Mouse (Mus musculus) hindbrain, embryonic 12.5 days (tissue): ENCODE measurements at regions not wholly inside any gene's neighbourhood (a gene's known extent, or its start where the extent isn't known, plus 50 kb on each side); places are given as distances from the start of the nearest gene placed in this dataset.

ENCODE experiments used
- ATAC-seq: fragments of 200-750 bp; cut with Nextera tagmentation; 2 replicates; pipeline ENCODE4 v1.8.0; 2017; ENCODE audit warnings: moderate TSS enrichment; ENCODE audit not compliant: low FRiP score
- H3K27ac ChIP-seq: fragments of 300-500 bp; sonication (generic); 2 replicates; pipeline ENCODE4 v1.5.1; 2016; ENCODE audit warnings: mild to moderate bottlenecking
- H3K27me3 ChIP-seq: fragments of 300-500 bp; sonication (generic); 2 replicates; pipeline ENCODE4 v1.6.1; 2016; ENCODE audit warnings: mild to moderate bottlenecking
- H3K36me3 ChIP-seq: fragments of 300-500 bp; sonication (generic); 2 replicates; pipeline ENCODE4 v1.6.1; 2016; ENCODE audit warnings: mild to moderate bottlenecking
- H3K4me1 ChIP-seq: fragments of 300-500 bp; sonication (generic); 2 replicates; pipeline ENCODE4 v1.6.1; 2016
- H3K4me2 ChIP-seq: fragments of 300-500 bp; sonication (generic); replicated peaks from 2 replicates; pipeline ENCODE4 v1.6.1; 2016; ENCODE audit warnings: mild to moderate bottlenecking
- H3K4me3 ChIP-seq: fragments of 300-500 bp; sonication (generic); 2 replicates; pipeline ENCODE4 v1.5.1; 2016; ENCODE audit warnings: mild to moderate bottlenecking
- H3K9ac ChIP-seq: fragments of 300-500 bp; sonication (generic); 2 replicates; pipeline ENCODE4 v1.6.1; 2016; ENCODE audit warnings: mild to moderate bottlenecking, moderate library complexity
- H3K9me3 ChIP-seq: fragments of 300-500 bp; sonication (generic); replicated peaks from 2 replicates; pipeline ENCODE4 v1.6.1; 2016; ENCODE audit warnings: mild to moderate bottlenecking
- WGBS: fragments of 180-500 bp; shearing (Covaris S2); methylation state at CpG from one replicate; pipeline ENCODE4 v1.1.7; 2016; 5-methylcytosine and 5-hydroxymethylcytosine counted together

DNA sequence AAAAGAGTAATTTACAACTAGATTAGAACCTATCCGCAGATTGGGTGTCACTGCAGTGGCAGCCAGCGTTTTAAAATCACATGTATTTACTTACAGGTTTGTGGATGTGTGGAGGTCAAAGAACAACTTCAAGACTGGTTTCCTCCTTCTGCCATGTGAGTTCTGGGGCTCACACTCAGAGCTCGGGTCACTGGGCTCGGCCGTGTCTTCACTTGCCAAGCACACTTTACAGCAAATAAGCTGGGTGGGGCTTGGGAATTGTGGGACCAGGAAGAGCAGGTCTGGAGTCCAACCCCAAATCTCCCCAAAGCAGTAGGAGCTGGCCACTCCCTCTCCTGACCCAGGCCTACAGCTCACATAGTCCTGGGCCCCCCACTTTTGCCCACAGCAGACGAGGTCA lies 202.5 kb upstream of the 4930535I16Rik start:
- Histone ChIP-seq H3K4me3 (no peak overlapping the region), H3K36me3 (no peaks in the 10 kb centered on the region), H3K4me1 (0 out of 2 replicates have a peak, but pooled peaks cover 2% of the 10 kb centered on the region), H3K4me2 (no peak overlapping the region), H3K27me3 (no peaks in the 10 kb centered on the region), H3K9ac (no peak overlapping the region), H3K9me3 (no peaks in the 10 kb centered on the region), H3K27ac (no peak overlapping the region)
- ATAC-seq, result no peak
- 80% methylated on average over 6 of the region's 6 CpGs for WGBS

DNA sequence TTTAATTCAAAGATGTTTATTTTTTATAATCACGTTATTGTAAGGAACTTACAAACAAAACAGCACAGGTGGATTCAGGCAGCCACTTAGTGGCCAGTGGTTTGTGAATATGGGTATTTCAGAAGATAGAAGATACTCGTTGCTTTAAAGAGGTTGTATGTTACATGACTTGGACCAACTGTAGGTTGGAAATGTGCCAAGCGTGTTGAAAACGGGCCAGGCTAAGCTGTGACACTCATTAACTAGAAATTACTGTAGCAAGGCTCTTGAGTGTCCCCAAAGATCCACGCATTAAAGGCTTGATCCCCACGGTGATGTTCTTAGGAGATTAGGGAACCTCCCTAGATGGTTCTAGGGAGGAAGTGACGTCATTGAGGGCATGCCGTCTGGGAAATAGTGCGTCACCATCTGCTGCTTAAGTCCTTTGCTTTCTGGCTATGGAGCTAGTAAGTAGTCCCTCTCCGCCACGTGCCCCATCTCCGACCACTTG lies 196.1 kb upstream of the 4930535I16Rik start:
- Histone ChIP-seq H3K27me3 (no peaks in the 10 kb centered on the region; the same call in 1 of the 2 replicates), H3K36me3 (no peaks in the 10 kb centered on the region), H3K4me3 (no peak overlapping the region), H3K9me3 (peaks cover 3% of the 10 kb centered on the region; the same call in 1 of the 2 replicates), H3K4me1 (0 out of 2 replicates have a peak, but pooled peaks cover 2% of the 10 kb centered on the region), H3K9ac (no peak overlapping the region), H3K27ac (no peak overlapping the region), H3K4me2 (no peak overlapping the region)
- ATAC-seq, result no peak
- WGBS, result 88% methylated on average over 12 of the region's 12 CpGs

DNA sequence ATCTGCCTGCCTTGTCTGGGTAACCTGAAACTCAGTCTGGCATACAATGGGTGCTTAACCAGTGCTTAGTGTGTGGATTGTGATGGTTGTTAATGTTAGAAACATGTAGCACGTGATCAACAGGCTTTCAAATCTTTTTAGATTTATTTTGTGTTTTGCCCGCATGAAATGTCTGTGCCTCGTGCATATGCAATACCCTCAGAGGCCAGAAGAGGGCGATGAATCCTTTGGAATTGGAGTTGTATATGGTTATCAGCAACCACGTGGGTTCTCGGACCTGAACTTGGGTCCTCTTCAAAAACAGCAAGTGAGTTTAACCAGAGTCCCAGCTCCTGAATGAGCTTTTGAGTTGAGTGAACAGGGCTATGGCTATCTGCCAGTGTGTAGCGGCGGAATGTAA lies 192.9 kb upstream of the 4930535I16Rik start:
- peaks cover 3% of the 10 kb centered on the region; the same call in 1 of the 2 replicates for H3K9me3 ChIP-seq
- ATAC-seq, result no peak
- no peaks in the 10 kb centered on the region; the same call in 1 of the 2 replicates for H3K27me3 ChIP-seq
- no peak overlapping the region for H3K9ac ChIP-seq
- no peak overlapping the region for H3K27ac ChIP-seq
- 63% methylated on average over 8 of the region's 8 CpGs for WGBS
- no peak overlapping the region for H3K4me3 ChIP-seq
- no peaks in the 10 kb centered on the region for H3K36me3 ChIP-seq
- H3K4me1 ChIP-seq, result no peaks in the 10 kb centered on the region
- no peak overlapping the region for H3K4me2 ChIP-seq

DNA sequence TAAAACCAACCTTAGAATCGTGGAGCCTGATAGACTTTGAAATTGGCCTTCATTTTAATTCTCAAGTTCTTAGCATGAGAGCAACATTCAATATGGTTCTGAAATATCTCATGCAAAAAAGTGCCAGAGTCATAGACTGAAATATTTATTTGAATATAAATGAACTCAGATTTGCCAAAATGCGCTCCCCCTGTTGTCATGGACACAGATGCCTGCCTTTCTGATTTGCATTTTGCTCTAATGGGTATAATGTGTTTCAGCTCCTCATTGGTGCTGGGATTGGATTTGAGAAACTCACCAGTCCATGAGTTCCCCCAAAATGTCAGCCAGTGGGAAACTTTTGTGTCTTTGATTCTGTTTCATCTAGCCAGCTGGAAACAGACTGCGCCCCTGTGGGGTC lies 191.5 kb upstream of the 4930535I16Rik start:
- ATAC-seq, result no peak
- Histone ChIP-seq H3K4me1 (no peaks in the 10 kb centered on the region), H3K4me3 (no peak overlapping the region), H3K27ac (no peak overlapping the region), H3K4me2 (no peak overlapping the region), H3K27me3 (no peaks in the 10 kb centered on the region; the same call in 1 of the 2 replicates), H3K9ac (no peak overlapping the region), H3K36me3 (no peaks in the 10 kb centered on the region), H3K9me3 (peaks cover 3% of the 10 kb centered on the region; the same call in 1 of the 2 replicates)
- 74% methylated on average over 3 of the region's 3 CpGs for WGBS

DNA sequence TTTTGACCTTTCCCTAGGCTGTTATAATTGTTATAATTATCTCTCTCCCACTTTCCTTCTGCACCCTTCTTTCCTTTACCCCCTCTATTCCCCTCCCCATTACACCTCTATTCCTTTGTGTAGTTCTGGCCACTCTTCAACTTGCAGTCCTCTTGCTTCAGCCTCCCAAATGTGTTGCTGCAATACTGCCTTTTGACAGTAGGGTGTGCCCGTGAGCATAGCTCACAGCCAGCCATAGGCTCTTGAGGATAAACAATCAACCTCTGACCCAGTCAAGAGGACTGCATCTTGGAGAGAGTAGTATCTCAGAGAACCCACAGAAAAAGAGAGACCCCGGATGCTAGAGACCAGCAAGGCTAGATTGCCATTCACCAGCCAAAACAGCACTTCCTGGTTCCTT lies 184.9 kb upstream of the 4930535I16Rik start:
- WGBS, result 40% methylated on average over 2 of the region's 2 CpGs
- Histone ChIP-seq H3K27me3 (no peaks in the 10 kb centered on the region), H3K36me3 (no peaks in the 10 kb centered on the region), H3K9ac (no peak overlapping the region), H3K27ac (no peak overlapping the region), H3K4me2 (no peak overlapping the region), H3K4me3 (no peak overlapping the region), H3K9me3 (no peaks in the 10 kb centered on the region), H3K4me1 (no peaks in the 10 kb centered on the region; the same call in 1 of the 2 replicates)
- ATAC-seq, result no peak

DNA sequence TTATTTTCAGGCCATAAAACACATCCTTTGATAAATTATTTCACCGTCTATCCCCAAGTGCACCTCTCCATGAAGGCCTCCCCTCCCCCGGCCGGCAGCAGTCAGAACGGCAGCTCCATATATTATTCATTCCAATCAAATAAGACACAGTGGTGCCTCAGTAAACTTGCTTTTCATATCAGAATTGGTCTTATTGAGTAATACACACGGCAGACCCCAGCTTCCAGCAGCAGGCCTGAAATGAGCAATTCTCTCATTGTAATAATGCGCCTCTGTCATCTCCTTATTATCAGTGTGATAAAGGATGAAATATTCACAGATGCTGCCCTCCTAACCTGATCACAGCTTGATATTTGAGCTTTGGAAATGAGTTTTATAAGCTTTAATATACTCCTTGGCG lies 169.0 kb upstream of the 4930535I16Rik start:
- no peaks in the 10 kb centered on the region for H3K4me1 ChIP-seq
- H3K27ac ChIP-seq, result 0 out of 2 replicates have a peak overlapping the region, but pooled peaks have one; percentile 40
- no peak overlapping the region for H3K9ac ChIP-seq
- no peak overlapping the region for H3K4me2 ChIP-seq
- WGBS, result 61% methylated on average over 7 of the region's 7 CpGs
- H3K27me3 ChIP-seq, result no peaks in the 10 kb centered on the region
- H3K9me3 ChIP-seq, result 0 out of 2 replicates have a peak, but pooled peaks cover 2% of the 10 kb centered on the region
- H3K36me3 ChIP-seq, result no peaks in the 10 kb centered on the region
- H3K4me3 ChIP-seq, result no peak overlapping the region
- ATAC-seq, result peak; percentile 58

DNA sequence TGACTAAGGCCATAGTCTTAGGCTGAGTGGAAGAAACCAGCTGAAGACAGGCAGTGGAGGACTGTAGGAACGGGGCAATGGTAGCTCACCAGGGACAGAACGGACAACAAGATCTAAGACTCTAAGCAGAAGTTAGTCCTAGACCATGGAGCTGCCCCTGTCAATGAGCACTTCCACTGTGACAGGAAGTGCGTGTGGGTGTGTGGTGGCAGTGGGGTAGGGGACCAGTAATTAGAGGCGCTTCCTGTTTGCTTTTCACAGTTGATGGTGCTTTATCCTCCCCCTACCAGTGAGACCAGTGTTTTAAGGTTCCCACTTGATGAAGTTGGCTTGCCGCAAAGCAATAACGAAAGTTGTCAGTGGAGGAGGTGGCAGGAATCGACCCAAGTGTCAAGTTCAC lies 168.4 kb upstream of the 4930535I16Rik start:
- Histone ChIP-seq H3K27me3 (no peaks in the 10 kb centered on the region), H3K9me3 (0 out of 2 replicates have a peak, but pooled peaks cover 2% of the 10 kb centered on the region), H3K27ac (no peak overlapping the region), H3K4me2 (no peak overlapping the region), H3K9ac (no peak overlapping the region), H3K36me3 (no peaks in the 10 kb centered on the region), H3K4me1 (no peaks in the 10 kb centered on the region), H3K4me3 (no peak overlapping the region)
- no peak for ATAC-seq
- WGBS, result 74% methylated on average over 7 of the region's 7 CpGs

DNA sequence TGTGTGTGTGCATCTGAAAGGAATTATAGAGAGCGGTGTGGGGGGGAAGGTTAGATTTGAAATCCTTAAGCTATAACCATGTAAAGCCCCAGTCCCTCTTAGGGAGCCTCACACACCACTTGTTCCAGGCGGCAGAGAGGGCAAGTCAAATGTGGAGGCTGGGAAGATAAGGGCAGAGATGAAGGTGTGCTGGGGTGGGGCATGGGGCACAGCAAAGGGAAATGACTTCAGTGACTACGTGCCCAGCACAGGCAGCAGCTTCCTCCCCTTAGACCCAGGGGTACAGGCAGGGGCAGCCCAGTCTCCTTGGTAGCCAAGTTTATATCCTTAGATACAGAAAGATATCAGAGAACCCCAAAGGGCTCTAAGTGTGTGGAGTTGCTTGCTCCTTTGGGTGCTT lies 161.8 kb upstream of the 4930535I16Rik start:
- Histone ChIP-seq H3K4me1 (peaks cover 5% of the 10 kb centered on the region; the same call in 1 of the 2 replicates), H3K4me3 (no peak overlapping the region), H3K27ac (no peak overlapping the region), H3K9me3 (0 out of 2 replicates have a peak, but pooled peaks cover 2% of the 10 kb centered on the region), H3K27me3 (peaks cover 4% of the 10 kb centered on the region; the same call in 1 of the 2 replicates), H3K36me3 (no peaks in the 10 kb centered on the region), H3K9ac (no peak overlapping the region), H3K4me2 (no peak overlapping the region)
- no peak for ATAC-seq
- WGBS, result 74% methylated on average over 3 of the region's 3 CpGs

DNA sequence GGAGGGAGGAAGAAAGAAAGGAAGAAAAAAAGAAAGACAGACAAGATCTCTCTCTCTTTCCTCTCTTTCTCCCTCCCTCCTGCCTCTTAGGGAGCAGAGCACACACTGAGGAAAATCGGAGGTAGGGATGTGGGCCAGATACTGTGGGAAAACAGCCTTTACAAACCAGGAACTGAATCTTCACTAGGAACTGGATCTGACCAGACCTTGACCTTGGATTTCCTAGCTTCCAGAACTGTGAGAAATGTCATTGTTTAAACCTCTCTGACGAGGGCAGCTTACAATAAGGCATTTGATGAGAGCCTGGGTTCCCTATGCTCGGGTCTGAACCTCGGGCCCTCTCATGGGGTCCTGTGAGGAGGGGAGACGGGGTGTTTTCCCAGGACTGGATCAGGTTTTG lies 157.7 kb upstream of the 4930535I16Rik start:
- 56% methylated on average over 5 of the region's 5 CpGs for WGBS
- no peak for ATAC-seq
- Histone ChIP-seq H3K27me3 (peaks cover 4% of the 10 kb centered on the region; the same call in 1 of the 2 replicates), H3K9me3 (no peaks in the 10 kb centered on the region), H3K4me3 (no peak overlapping the region), H3K36me3 (no peaks in the 10 kb centered on the region), H3K27ac (no peak overlapping the region), H3K4me1 (peaks cover 5% of the 10 kb centered on the region; the same call in 1 of the 2 replicates), H3K4me2 (no peak overlapping the region), H3K9ac (no peak overlapping the region)

DNA sequence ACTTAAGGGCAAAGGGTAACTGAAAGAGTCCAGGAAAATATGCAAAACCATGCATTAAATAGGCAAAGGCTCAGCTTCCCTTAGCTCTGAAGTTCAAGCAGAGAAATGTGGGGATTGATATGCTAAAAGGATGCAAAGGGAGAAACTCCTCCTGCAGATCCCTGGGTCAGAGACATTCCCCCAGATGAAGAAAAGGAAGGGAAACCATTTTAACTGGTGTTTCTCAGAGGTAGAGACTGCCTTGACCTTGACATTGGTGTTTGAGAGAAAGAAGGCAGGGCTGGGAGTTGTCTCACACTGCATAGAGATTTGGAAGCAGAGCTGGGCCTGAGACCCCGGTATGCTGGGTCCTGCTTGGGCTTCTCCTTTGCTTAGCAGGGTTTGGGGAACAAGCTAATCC lies 155.8 kb upstream of the 4930535I16Rik start:
- H3K36me3 ChIP-seq, result no peaks in the 10 kb centered on the region
- H3K4me2 ChIP-seq, result no peak overlapping the region
- H3K27me3 ChIP-seq, result peaks cover 4% of the 10 kb centered on the region; the same call in 1 of the 2 replicates
- H3K9ac ChIP-seq, result no peak overlapping the region
- no peak overlapping the region for H3K4me3 ChIP-seq
- H3K4me1 ChIP-seq, result peaks cover 5% of the 10 kb centered on the region; the same call in 1 of the 2 replicates
- H3K9me3 ChIP-seq, result no peaks in the 10 kb centered on the region
- ATAC-seq, result no peak
- H3K27ac ChIP-seq, result no peak overlapping the region
- 86% methylated on average over 1 of the region's 1 CpGs for WGBS

DNA sequence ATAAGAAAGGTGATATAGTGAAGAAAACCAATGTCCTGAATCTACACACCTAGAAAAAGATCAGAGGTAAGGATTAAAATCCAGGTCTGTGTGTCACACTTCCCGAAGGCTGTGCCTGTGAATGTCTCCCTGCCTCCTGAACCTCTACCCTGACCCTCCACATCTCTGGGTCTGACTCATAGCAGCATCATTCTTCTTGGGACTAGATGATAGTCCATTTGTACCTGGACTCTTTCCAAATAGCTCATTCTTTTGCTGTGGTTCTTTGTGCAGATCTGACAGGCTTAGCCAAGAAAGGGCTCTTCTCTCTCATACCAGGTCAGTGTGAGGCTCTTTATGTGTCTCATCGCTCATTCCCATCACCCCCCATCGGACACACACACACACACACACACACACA lies 146.8 kb upstream of the 4930535I16Rik start:
- H3K4me1 ChIP-seq, result no peaks in the 10 kb centered on the region
- ATAC-seq, result no peak
- no peak overlapping the region for H3K27ac ChIP-seq
- H3K9me3 ChIP-seq, result no peaks in the 10 kb centered on the region
- no peak overlapping the region for H3K9ac ChIP-seq
- H3K4me2 ChIP-seq, result no peak overlapping the region
- no peak overlapping the region for H3K4me3 ChIP-seq
- WGBS, result 94% methylated on average over 2 of the region's 3 CpGs
- no peaks in the 10 kb centered on the region for H3K36me3 ChIP-seq
- H3K27me3 ChIP-seq, result no peaks in the 10 kb centered on the region

DNA sequence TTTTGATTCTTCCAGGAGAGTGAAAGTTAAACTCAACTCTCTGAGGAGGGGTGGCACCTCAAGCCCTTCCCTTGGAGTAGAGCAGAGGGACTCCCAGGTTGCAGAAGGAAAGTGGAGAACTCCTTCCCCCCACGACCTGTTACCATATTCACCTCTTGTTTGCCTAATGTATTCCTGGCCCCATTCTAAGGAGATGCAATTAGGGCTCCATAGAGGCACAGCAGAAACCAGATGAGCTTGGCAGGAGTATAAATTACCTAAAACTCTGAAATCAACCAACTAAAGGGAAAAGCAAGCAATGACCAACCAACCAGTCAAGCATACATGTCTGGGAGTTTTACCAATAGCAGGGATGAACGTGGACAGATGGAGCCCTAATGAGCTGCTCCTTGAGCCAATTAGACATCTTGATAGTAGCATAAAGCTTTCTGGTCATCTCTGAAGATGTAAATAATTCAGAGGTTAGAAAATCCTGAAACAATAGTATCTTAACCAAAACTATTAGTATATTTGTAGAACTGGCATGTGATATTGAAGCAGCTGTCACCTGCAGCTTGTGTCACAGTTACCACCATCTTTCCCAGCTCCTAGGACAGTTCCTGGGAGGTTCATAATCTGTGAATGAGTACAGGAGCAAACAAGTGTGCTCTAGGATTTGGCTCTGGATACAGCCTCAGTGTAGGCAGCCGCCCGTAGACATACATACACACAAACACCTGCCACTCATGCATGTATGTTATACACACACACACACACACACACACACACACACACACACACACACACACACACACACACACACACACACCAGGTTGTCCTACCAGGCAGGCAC lies 145.7 kb upstream of the 4930535I16Rik start:
- 79% methylated on average over 4 of the region's 4 CpGs for WGBS
- no peak overlapping the region for H3K4me2 ChIP-seq
- no peaks in the 10 kb centered on the region for H3K4me1 ChIP-seq
- no peak overlapping the region for H3K4me3 ChIP-seq
- no peaks in the 10 kb centered on the region for H3K27me3 ChIP-seq
- H3K27ac ChIP-seq, result no peak overlapping the region
- no peak for ATAC-seq
- H3K9me3 ChIP-seq, result no peaks in the 10 kb centered on the region
- H3K9ac ChIP-seq, result no peak overlapping the region
- H3K36me3 ChIP-seq, result no peaks in the 10 kb centered on the region
